28 mouse cellular contexts compared by ENCODE assay signal in the genomic region with DNA sequence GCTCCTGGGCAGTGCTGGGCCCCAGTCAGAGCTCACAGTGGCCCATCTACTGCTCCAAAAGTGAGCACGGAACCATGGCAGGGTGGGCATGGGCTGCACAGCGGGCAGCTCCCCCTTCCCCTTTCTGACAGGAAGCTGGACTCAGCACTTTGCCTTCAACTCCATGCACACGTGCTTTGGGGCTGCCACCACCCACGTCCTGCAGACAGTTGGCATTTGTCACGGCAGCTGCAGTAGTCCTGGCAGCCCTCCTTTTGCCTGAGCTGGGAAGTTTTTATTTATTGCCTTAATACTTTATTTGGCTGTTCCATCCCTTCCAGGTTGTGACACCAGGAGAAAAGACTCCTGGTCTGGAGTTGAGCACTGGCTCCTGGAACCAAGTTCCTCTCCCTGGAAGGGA. TPM values are rescaled to one million over a fixed set of nuclear protein-coding genes. Genes with fewer than 3 reads are reported as not detected.
DNase-seq lines count a peak whose midpoint lies in the region; ATAC-seq lines count a peak whose summit lies in the region.
"Had no signal": no experiment of that assay in that cellular context is flagged by ENCODE, and none has a peak within 500 bp of the region (broad histone marks: within the 10 kb centered on the region; RNA-seq: fewer than 3 reads in every experiment).

No protein-coding gene starts in this region.

- H3K27me3 ChIP-seq in forebrain, embryonic 13.5 days, result no peaks in the 10 kb centered on the region
- no peaks in the 10 kb centered on the region for H3K27me3 ChIP-seq in forebrain, embryonic 16.5 days (replicated peaks; ENCODE audit: control insufficient read depth, insufficient read depth, low read length)
- H3K27me3 ChIP-seq in liver, embryonic 11.5 days (replicated peaks; ENCODE audit: control insufficient read depth, insufficient read depth, low read length), result no peaks in the 10 kb centered on the region
- H3K27me3 ChIP-seq: embryonic facial prominence, embryonic 12.5 days; heart, embryonic 15.5 days; hindbrain, embryonic 12.5 days; intestine, embryonic 15.5 days; limb, embryonic 13.5 days; liver, embryonic 12.5 days; midbrain, embryonic 13.5 days had no signal

- no peak overlapping the region for H3K4me2 ChIP-seq in forebrain, embryonic 13.5 days
- H3K4me2 ChIP-seq in forebrain, embryonic 16.5 days (ENCODE audit: low read length), result no peak overlapping the region
- no peak overlapping the region for H3K4me2 ChIP-seq in liver, embryonic 11.5 days
- H3K4me2 ChIP-seq: embryonic facial prominence, embryonic 12.5 days; heart, embryonic 15.5 days; hindbrain, embryonic 12.5 days; intestine, embryonic 15.5 days; limb, embryonic 13.5 days; liver, embryonic 12.5 days; midbrain, embryonic 13.5 days had no signal

- no peaks in the 10 kb centered on the region for H3K4me1 ChIP-seq in forebrain, embryonic 13.5 days
- H3K4me1 ChIP-seq in forebrain, embryonic 16.5 days (replicated peaks; ENCODE audit: control insufficient read depth, insufficient read depth, low read length), result no peaks in the 10 kb centered on the region
- H3K4me1 ChIP-seq in liver, embryonic 11.5 days (replicated peaks; ENCODE audit: control insufficient read depth, insufficient read depth, low read length), result peaks cover 16% of the 10 kb centered on the region
- H3K4me1 ChIP-seq: embryonic facial prominence, embryonic 12.5 days; heart, embryonic 15.5 days; hindbrain, embryonic 12.5 days; intestine, embryonic 15.5 days; limb, embryonic 13.5 days; midbrain, embryonic 13.5 days had no signal

- ATAC-seq in forebrain, embryonic 13.5 days, result no peak
- no peak for ATAC-seq in forebrain, embryonic 16.5 days
- no peak for ATAC-seq in liver, embryonic 11.5 days (replicated peaks; ENCODE audit: low FRiP score)
- ATAC-seq: hindbrain, postnatal 0 days; intestine, embryonic 15.5 days; liver, embryonic 12.5 days; liver, postnatal 0 days; midbrain, embryonic 13.5 days had no signal

- DNase-seq in layer of hippocampus, adult 11-12 months (ENCODE audit: low spot score), result peak; percentile 46
- DNase-seq in layer of hippocampus, adult 9-10 months (ENCODE audit: low spot score), result no peak
- DNase-seq in right cerebral cortex, postnatal 25 days, result peak; percentile 35
- DNase-seq in right cerebral cortex, adult 18-20 months, result no peak
- no peak for DNase-seq in liver, embryonic 11.5 days (ENCODE audit: low spot score)
- DNase-seq: adrenal gland, adult 8-10 months; cerebellum, adult 11 months; cerebellum, adult 9-10 months; cerebellum, postnatal 36 days; embryo, embryonic 11 days; kidney, adult 8-10 months; liver, postnatal 0 days; lung, postnatal 36 days; right cerebral cortex, postnatal 14 days; thymus, adult 18-20 months; thymus, postnatal 25 days had no signal

- H3K9me3 ChIP-seq in forebrain, embryonic 13.5 days (replicated peaks), result no peaks in the 10 kb centered on the region
- no peaks in the 10 kb centered on the region for H3K9me3 ChIP-seq in forebrain, embryonic 16.5 days (ENCODE audit: control insufficient read depth, low read length)
- no peaks in the 10 kb centered on the region for H3K9me3 ChIP-seq in liver, embryonic 11.5 days (ENCODE audit: control insufficient read depth, low read length)
- H3K9me3 ChIP-seq: embryonic facial prominence, embryonic 12.5 days; G1E; heart, embryonic 15.5 days; hindbrain, embryonic 12.5 days; intestine, embryonic 15.5 days; limb, embryonic 13.5 days; liver, embryonic 12.5 days; midbrain, embryonic 13.5 days had no signal

- WGBS in forebrain, embryonic 13.5 days, result 87% methylated on average over 5 of the region's 5 CpGs
- 87% methylated on average over 5 of the region's 5 CpGs for WGBS in forebrain, embryonic 16.5 days
- WGBS in liver, embryonic 11.5 days, result 74% methylated on average over 5 of the region's 5 CpGs

- H3K9ac ChIP-seq in forebrain, embryonic 13.5 days, result peak overlapping the region; percentile 9; the same call in 1 of the 2 replicates
- H3K9ac ChIP-seq in forebrain, embryonic 16.5 days (replicated peaks; ENCODE audit: low read depth, low read length), result no peak overlapping the region
- H3K9ac ChIP-seq in liver, embryonic 11.5 days (ENCODE audit: low read depth, low read length), result no peak overlapping the region
- H3K9ac ChIP-seq: embryonic facial prominence, embryonic 12.5 days; heart, embryonic 15.5 days; hindbrain, embryonic 12.5 days; intestine, embryonic 15.5 days; limb, embryonic 13.5 days; liver, embryonic 12.5 days; liver, postnatal 0 days; midbrain, embryonic 13.5 days had no signal

- H3K27ac ChIP-seq in forebrain, embryonic 13.5 days, result no peak overlapping the region
- no peak overlapping the region for H3K27ac ChIP-seq in forebrain, embryonic 16.5 days (ENCODE audit: low read length)
- no peak overlapping the region for H3K27ac ChIP-seq in liver, embryonic 11.5 days (ENCODE audit: low read depth, low read length)
- H3K27ac ChIP-seq: embryonic facial prominence, embryonic 12.5 days; heart, embryonic 15.5 days; hindbrain, embryonic 12.5 days; hindbrain, postnatal 0 days; intestine, embryonic 15.5 days; kidney, postnatal 0 days; limb, embryonic 13.5 days; liver, embryonic 12.5 days; midbrain, embryonic 13.5 days had no signal

- H3K4me3 ChIP-seq in forebrain, embryonic 13.5 days, result no peak overlapping the region
- no peak overlapping the region for H3K4me3 ChIP-seq in forebrain, embryonic 16.5 days (replicated peaks; ENCODE audit: low read length)
- no peak overlapping the region for H3K4me3 ChIP-seq in liver, embryonic 11.5 days (ENCODE audit: low read depth, low read length)
- H3K4me3 ChIP-seq: embryonic facial prominence, embryonic 12.5 days; heart, embryonic 15.5 days; hindbrain, embryonic 12.5 days; intestine, embryonic 15.5 days; limb, embryonic 13.5 days; liver, embryonic 12.5 days; midbrain, embryonic 13.5 days had no signal

- peaks cover 55% of the 10 kb centered on the region for H3K36me3 ChIP-seq in forebrain, embryonic 13.5 days (ENCODE audit: poor library complexity, severe bottlenecking)
- H3K36me3 ChIP-seq in forebrain, embryonic 16.5 days (ENCODE audit: control insufficient read depth, insufficient read depth), result peaks cover 18% of the 10 kb centered on the region
- H3K36me3 ChIP-seq in liver, embryonic 11.5 days (ENCODE audit: control insufficient read depth, insufficient read depth, low read length), result peaks cover 21% of the 10 kb centered on the region

RNA-seq across cellular contexts. Expression of gene Dolpp1, which starts 7.2 kb away (rescaled TPM):
- 53.0 and 56.7 TPM in 2 replicates for polyA plus RNA-seq in forebrain, embryonic 13.5 days (2015; fragmentation: Nextera tagmentation; extraction: Ambion mirVana)
- polyA plus RNA-seq in forebrain, embryonic 16.5 days (2015; fragmentation: Nextera tagmentation; extraction: Ambion mirVana), result 59.3 and 66.5 TPM in 2 replicates
- polyA plus RNA-seq in liver, embryonic 11.5 days (2014; fragmentation: Nextera tagmentation; extraction: Ambion mirVana), result 37.6 and 39.9 TPM in 2 replicates

RNA-seq across cellular contexts. Expression of gene Miga2, which starts 20.8 kb away (rescaled TPM):
- polyA plus RNA-seq in forebrain, embryonic 13.5 days (2015; fragmentation: Nextera tagmentation; extraction: Ambion mirVana), result 22.4 and 23.5 TPM in 2 replicates
- polyA plus RNA-seq in forebrain, embryonic 16.5 days (2015; fragmentation: Nextera tagmentation; extraction: Ambion mirVana), result 29.7 and 35.6 TPM in 2 replicates
- polyA plus RNA-seq in liver, embryonic 11.5 days (2014; fragmentation: Nextera tagmentation; extraction: Ambion mirVana), result 19.7 and 21.2 TPM in 2 replicates

RNA-seq across cellular contexts. Expression of gene Sh3glb2, which starts 25.7 kb away (rescaled TPM):
- 100 and 126 TPM in 2 replicates for polyA plus RNA-seq in forebrain, embryonic 13.5 days (2015; fragmentation: Nextera tagmentation; extraction: Ambion mirVana)
- 159 and 203 TPM in 2 replicates for polyA plus RNA-seq in forebrain, embryonic 16.5 days (2015; fragmentation: Nextera tagmentation; extraction: Ambion mirVana)
- 44.0 and 48.9 TPM in 2 replicates for polyA plus RNA-seq in liver, embryonic 11.5 days (2014; fragmentation: Nextera tagmentation; extraction: Ambion mirVana)

RNA-seq across cellular contexts. Expression of gene Crat, which starts 30.8 kb away (rescaled TPM):
- 16.3 and 21.0 TPM in 2 replicates for polyA plus RNA-seq in forebrain, embryonic 13.5 days (2015; fragmentation: Nextera tagmentation; extraction: Ambion mirVana)
- 21.3 and 21.4 TPM in 2 replicates for polyA plus RNA-seq in forebrain, embryonic 16.5 days (2015; fragmentation: Nextera tagmentation; extraction: Ambion mirVana)
- polyA plus RNA-seq in liver, embryonic 11.5 days (2014; fragmentation: Nextera tagmentation; extraction: Ambion mirVana), result 26.1 and 38.3 TPM in 2 replicates

RNA-seq across cellular contexts. Expression of gene Ptpa, which starts 31.0 kb away (rescaled TPM):
- polyA plus RNA-seq in forebrain, embryonic 13.5 days (2015; fragmentation: Nextera tagmentation; extraction: Ambion mirVana), result 126 and 141 TPM in 2 replicates
- polyA plus RNA-seq in forebrain, embryonic 16.5 days (2015; fragmentation: Nextera tagmentation; extraction: Ambion mirVana), result 146 and 163 TPM in 2 replicates
- 124 and 135 TPM in 2 replicates for polyA plus RNA-seq in liver, embryonic 11.5 days (2014; fragmentation: Nextera tagmentation; extraction: Ambion mirVana)

Comparison
In these comparisons a context has a peak if more than half of its experiments do, and no peak if none do; other contexts are left out.
1. DNase-seq: peak in layer of hippocampus, adult 11-12 months (single experiment) and right cerebral cortex, postnatal 25 days (single experiment); none in layer of hippocampus, adult 9-10 months (single experiment), right cerebral cortex, adult 18-20 months (single experiment) and liver, embryonic 11.5 days (single experiment).